Mouse (Mus musculus) adrenal gland, adult 18-20 months (tissue): ENCODE data around the gene Lonrf2. TPM values are rescaled to one million over a fixed set of nuclear protein-coding genes. Genes with fewer than 3 reads are reported as not detected.

Experiments used
- DNase-seq, 2 experiments: peaks; one replicate each; pipeline ENCODE4 v3.0.0; 2021 to 2022; ENCODE audit warnings: low spot score in 2 of 2
- long read RNA-seq, 2 experiments: library from polyadenylated mRNA; stranded (forward); transcript quantifications; one replicate each; pipeline ENCODE4 v2.0.0; 2021
- total RNA-seq, 2 experiments: library from RNA; stranded (reverse); gene quantifications; 1 replicate in 1 of 2; 2 replicates in 1 of 2; pipeline ENCODE4 v1.2.3; 2021

Gene Lonrf2
- 1 to 10 TPM; 6.0 to 6.8 TPM for total RNA-seq
- long read RNA-seq, experiment 1: 0 reads
- long read RNA-seq, experiment 2, partial matches to known transcripts: 0 of 1 reads
- long read RNA-seq, experiment 2, other reads (novel, unspliced or antisense): 1 of 1 reads

DNA sequence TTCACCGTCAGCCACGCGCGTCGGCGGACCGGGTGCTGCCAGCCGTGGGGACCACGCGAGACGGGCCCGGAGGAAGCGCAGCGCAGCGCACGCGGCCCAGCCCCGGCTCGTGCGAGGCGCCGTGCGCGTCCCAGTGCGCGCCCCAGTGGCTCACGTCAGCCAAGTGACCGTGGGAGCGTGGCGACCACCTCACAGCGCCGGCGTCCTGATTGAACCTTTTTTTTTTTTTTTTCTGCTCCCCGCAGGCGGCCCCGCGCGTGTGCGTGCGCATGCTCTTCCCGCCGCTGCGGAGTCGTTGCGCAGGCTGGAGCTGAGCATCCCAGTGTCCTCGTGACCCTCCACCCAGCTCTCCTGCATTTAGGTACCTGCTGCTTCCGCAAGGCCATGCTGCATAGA, at the start of gene Lonrf2:
Gene Lonrf2 (minus strand): TSS at position 235 of the 396 bp plus-strand sequence.
- no peak for DNase-seq

GRCm38 (mm10) chr1:38885956-38886355, 49.4 kb upstream of the Lonrf2 start:
- no peak for DNase-seq

DNA sequence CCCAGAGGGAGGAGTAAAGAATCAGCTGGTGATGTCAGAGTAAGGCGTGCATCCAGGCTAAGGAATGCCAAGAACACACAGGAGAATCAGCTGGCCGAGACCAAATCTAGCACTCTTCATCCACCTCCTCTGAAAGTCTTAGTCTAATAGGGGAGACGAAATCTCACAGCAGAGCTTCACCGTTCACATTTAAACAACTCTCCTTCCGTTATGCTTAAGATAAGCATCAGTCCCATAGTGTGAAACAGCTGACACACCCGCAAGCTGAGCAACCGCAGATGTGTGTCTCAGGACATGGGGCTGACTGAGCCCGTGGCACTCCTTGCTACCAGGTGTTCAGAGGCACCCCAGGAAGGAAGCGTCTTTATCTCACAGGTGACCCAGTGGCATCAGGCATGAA, 47.3 kb upstream of the Lonrf2 start:
- DNase-seq: no peak

DNA sequence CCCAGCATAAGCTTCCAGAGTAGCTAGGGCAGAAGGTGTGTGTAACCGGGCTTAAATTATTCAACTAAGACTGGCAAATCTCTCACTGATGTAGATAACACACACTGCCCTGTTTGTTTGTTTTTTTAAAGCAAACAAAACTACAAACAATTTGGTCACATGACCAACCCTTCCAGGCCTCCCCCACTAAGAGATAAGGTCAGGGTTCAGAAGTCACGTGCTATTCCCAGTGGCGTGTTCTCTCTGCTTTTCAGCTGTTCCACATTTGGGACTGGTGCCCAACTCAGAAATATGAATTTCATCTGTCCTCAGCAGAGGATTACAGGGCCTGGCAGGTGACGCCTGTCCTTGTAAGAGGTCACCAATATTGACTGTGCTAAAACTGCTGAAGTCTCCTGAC, 46.2 kb upstream of the Lonrf2 start:
- no peak for DNase-seq

- DNase-seq: no peak
Measured at GRCm38 (mm10) chr1:38881366-38881765, 44.9 kb upstream of the Lonrf2 start.

GRCm38 (mm10) chr1:38876671-38877382, 40.3 kb upstream of the Lonrf2 start:
- no peak for DNase-seq

DNA sequence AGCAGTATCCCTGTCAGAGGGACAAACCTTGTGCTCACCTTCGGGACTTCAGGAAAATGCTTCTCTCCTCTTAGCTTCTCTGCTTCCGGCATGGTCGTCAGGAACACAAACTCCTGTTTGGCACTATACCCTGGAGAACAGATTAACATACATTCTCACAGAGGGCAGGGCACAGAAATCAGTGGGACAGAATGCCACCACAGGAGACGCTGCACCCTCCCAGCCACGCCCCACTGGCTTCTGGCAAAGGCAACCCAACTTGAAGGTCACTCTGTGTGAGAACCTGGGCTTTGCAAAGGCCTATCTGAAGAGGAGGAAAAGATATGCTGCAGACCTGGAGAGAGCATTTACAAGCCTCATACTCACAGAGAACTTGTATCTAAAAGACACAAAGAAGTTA, 37.4 kb upstream of the Lonrf2 start:
- no peak for DNase-seq

DNA sequence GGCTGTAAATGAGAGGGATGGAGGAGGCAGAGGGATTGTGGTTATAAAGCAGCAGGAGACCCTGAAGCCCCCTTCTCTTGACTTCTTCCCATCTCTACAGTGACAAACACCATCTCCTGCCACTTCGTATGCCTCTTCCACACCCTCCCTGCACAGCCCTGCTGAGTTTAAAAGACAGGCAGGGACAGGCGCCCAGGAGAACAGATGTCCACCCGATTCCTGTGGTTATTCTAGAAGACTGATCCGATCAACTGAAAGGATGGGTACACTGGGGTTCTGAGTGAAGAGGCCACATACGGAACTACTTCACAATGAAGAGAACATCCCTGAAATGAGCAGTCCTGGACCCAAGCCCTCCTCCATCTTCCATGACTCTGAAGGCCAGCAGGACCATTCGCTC, 35.3 kb upstream of the Lonrf2 start:
- no peak for DNase-seq

DNA sequence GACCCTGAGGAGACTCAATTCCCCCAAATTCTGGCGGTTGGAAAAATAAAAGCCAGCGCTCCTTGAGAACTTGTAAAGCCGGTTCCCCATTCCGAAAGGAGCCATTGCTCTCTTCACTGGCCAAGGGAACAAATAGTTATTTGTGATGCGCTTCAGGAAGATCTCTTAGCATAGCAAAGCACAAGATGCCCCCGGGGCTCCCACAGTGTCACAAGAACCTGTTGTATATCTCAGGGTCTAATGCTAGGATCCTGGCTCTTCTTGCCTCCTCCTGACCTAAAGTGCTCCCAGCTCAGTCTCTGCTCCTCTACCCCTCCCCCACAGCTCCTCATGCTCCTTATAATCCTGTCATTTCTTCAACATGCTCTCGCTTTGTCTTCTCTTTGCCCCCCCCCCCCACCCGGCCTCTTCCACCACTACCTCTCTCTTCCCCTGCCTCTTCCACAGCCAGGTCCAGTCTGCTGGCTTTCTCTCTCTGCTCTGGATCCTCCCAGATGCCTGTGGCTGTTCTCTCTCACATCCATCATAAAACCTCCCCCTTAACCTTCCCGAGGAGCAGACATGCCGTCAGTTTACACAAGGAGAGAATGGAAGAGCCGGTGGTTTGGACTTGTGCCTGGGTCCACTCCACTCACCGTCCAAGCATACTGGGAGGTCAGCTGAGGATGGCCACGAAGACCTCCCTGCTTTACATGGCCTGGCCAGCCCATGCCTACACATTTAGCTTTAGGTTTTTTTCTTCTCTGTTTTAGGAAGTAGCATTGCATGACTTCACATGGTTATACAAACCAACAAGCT, 33.1 kb upstream of the Lonrf2 start:
- no peak for DNase-seq

DNA sequence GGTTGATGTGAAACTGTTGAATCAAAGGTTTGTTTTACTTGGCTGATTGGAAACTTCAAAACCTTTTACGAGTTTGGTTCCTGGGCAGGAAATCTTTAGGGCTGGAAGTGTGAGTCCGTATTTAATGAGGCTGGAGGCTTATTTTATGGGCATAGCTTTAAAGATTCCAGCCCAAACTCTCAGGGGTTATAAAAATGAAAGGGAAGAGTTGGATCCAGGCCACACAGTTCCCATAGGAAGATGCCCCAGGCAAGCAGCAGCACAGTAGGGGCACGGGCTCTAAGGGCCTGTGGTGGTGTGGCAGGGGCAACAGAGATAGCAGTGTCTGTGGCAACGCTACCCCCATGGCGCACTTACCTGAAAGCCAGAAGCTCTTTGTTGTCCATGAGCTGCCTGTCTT, 29.7 kb upstream of the Lonrf2 start:
- no peak for DNase-seq

DNA sequence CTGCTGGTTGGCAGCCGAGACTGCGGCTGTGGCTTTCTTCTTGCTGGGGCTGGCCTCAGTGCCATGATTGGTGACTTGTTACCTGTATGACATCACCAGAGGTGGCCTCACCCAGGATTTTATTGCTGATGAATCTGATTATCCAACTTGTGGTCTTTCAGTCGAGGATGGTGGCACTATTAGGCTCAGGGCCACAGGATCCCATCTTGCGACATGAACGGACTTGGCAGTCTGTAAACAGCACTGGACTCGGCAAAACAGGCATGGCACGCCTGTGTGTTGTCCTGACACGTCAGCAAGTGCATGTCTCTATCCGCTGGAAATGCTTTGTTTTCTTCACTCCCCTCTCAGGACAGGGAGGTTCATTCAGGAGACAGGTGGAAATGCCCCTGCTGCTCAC, 27.8 kb upstream of the Lonrf2 start:
- DNase-seq: no peak

DNA sequence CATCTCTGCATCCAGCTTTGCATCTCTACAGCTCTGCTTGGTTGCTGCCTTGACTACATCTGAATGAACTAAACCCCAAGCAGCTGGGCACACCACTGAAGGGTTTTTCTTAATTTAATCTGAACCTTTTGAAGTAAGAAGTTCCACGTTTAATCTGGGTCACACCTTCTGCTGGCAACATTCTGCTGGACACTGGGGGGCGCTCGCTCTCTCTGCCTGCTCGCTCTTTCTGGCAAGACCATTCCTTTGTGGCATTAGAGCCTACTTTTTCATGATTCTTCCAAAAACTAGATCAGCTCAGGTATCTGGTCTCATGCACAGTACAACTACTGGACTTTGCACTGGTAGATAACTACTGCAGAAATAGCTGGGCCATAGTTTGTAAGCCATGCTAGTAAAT, 25.7 kb upstream of the Lonrf2 start:
- peak; percentile 29 to 39 for DNase-seq

DNA sequence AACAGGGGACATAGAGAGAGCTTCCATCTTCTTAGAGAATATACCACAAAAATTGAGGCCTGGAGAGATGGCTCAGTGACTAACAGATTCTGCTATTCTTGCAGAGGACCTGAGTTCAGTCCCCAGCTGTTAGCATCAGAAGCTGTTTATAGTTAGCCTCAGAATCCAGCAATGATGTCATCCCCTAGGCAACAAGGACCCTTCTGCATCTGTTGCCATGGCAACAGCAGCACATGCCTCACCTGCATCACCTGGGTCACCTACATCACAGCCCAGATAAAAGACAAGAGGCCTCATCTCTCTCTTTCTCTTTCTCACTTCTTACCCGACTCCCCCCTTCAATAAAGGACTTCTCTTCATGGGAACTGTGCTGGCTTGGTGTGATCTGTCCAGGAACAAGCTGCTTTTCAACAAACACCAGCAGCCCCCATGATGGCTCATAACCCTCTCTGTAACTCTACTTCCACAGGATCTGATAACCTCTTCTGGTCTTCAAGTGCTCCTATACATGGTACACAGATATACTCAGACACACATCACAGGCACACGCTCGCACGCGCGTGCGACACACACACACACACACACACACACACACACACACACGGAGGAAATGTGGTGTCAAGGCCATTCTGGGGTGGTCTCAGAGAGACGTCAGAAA, 24.5 kb upstream of the Lonrf2 start:
- no peak for DNase-seq

DNA sequence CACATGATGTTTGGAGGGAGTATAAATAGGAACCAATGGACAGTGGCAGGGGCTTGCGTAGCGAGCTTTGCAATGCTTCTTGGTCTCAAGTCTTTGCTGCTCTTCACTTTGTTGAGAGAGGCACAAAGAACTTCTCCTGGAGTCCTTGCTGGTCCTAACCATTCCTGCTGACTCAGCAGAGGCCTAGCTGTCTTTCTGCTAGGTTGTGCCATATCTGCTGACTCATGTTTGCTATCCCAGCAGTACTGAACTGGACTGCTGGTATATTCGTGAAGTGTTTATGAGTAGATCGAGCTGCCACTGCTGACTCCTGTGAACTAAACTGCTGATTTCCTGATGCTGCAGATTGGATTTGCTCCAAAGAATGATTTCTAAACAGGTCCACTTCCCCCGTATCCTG, 23.7 kb upstream of the Lonrf2 start:
- no peak for DNase-seq

GRCm38 (mm10) chr1:38856196-38856595, 19.7 kb upstream of the Lonrf2 start:
- DNase-seq: peak; percentile 40 to 57

DNA sequence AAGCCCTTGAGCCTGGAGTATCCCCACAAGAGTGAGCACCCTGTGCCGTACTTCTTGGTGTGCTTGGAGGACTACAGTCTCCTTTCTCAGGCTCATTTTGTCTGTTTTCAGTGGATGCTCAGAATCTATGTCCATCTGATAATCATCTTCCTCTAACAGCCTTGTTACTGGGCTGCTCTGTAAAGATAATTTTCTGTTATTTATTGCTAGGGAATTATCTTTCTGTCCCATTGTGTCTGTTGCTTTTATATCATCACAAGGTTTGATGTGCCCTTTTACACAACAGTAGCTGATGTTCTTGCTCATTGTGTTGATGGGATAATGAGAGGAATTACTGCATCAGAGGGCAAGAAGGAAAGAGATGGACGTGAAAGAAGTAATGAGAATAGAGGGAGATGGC, 15.7 kb upstream of the Lonrf2 start:
- no peak for DNase-seq

DNA sequence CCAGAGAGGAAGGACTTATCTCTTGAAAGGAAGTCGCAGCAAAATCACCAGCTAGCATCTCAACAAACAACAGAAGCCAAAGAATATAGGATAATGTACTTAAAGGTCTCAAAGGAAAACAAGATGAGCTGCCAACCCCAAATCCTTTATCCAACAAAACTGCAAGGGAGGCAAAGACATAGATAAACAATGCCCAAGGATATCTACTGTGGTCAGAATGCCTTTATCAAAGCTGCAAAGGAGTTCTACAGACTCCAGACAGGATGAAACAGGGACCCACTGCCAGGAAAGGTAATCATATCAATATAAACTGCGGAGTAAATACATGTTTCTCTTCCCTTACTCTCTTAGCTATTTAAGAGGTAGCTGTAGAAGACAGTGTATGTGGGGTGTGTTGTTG, 14.1 kb upstream of the Lonrf2 start:
- DNase-seq: no peak

- DNase-seq: no peak
Measured at GRCm38 (mm10) chr1:38848451-38849289, 12.2 kb upstream of the Lonrf2 start.

DNA sequence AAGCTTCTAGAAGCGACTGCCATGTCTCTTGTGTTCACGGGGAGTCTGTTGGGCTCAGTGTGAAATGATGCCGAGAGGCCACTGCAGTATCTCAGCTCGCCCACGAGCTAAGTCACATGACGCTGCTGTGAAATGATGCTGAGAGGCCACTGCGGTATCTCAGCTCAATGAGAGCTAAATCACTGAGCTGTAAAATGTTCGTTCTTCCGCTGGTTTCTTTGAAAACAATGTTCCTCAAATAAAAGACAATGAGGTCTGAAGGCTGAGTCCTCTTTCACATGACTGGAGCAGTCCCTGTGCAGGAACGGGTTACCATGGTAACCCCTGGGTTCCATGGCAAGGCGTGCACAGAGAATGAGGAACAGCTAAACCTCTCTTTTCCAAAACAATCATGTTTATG, 11.5 kb upstream of the Lonrf2 start:
- no peak for DNase-seq

DNA sequence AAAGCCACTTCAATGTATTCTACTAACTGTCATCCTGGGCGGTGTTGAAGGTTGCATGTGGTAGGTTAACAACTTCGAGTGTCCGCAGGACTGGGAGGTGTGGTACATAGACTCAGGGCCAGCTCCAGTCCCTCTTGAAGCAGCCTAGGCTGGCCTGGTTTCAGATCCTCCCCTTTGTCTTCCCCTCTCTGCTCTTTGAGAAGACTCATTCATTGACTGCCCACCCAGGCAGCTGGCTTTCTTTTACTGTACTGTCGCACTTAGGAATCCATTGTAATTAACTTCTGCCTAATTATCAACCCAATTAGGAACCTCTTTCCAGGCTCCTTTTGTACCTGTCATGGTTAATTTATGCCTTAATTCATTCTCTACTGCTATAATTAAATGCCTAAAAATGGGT, 6.8 kb upstream of the Lonrf2 start:
- no peak for DNase-seq

DNA sequence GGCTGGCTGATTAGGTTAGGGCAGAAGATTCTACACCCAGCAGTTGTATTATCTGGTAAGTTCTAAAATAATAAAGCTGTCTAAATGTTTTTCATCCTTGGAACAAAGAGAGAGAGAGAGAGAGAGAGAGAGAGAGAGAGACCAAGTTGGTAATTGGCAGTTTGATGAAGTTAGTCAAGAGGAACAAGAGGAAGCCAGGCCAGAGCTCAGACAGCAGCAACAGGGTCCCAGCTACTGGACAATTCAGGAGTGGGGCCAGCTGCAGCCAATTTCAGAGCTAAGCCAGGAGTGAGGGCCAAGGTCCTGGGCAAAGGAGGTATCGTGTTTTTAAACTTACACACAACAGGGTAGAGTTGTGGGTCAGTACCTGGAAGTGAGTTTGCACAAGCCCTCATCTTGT, 6.3 kb upstream of the Lonrf2 start:
- DNase-seq: no peak
